Mouse (Mus musculus) liver, embryonic 14.5 days (tissue): Measurements from ENCODE around the gene F13b. TPM values are rescaled to one million over a fixed set of nuclear protein-coding genes. Genes with fewer than 3 reads are reported as not detected.

Experiments used
- ATAC-seq: fragments of 200-750 bp; cut with Nextera tagmentation; 2 replicates; pipeline ENCODE4 v1.8.0; 2017; ENCODE audit warnings: moderate number of reproducible peaks, mild to moderate bottlenecking, moderate library complexity; ENCODE audit not compliant: insufficient read depth
- DNase-seq, 3 experiments: peaks; one replicate each; pipeline ENCODE4 v3.0.0-alpha.2; 2012 to 2013; ENCODE audit warnings: low read depth in 3 of 3, low spot score in 3 of 3
- H3K27ac ChIP-seq: fragments of 300-500 bp; sonication (generic); 2 replicates; pipeline ENCODE4 v1.5.1; 2014; ENCODE audit warnings: moderate library complexity, mild to moderate bottlenecking, control low read depth, inconsistent platforms
- H3K27me3 ChIP-seq: fragments of 300-500 bp; sonication (generic); 2 replicates; pipeline ENCODE4 v1.6.1; 2014; ENCODE audit warnings: mild to moderate bottlenecking, low read length, moderate library complexity; ENCODE audit not compliant: control insufficient read depth, insufficient read depth
- H3K36me3 ChIP-seq: fragments of 300-500 bp; sonication (generic); replicated peaks from 2 replicates; pipeline ENCODE4 v1.6.1; 2014; ENCODE audit warnings: low read depth; ENCODE audit not compliant: control insufficient read depth, insufficient read depth
- H3K4me1 ChIP-seq, 2 experiments: fragments of 200-500 bp in 1 of 2; fragments of 300-500 bp in 1 of 2; sonication (generic) in 1 of 2; replicated peaks; 2 replicates each; pipeline ENCODE4 v1.6.1; 2012 to 2014; ENCODE audit warnings: antibody characterized with exemption in 1 of 2, inconsistent platforms in 1 of 2, low read length in 1 of 2; ENCODE audit not compliant: control insufficient read depth in 2 of 2, insufficient read depth in 2 of 2
- H3K4me2 ChIP-seq: fragments of 300-500 bp; sonication (generic); 2 replicates; pipeline ENCODE4 v1.6.1; 2014; ENCODE audit warnings: low read depth, mild to moderate bottlenecking, control low read depth, moderate library complexity
- H3K4me3 ChIP-seq, 2 experiments: fragments of 200-500 bp in 1 of 2; fragments of 300-500 bp in 1 of 2; sonication (generic) in 1 of 2; 2 replicates each; pipeline ENCODE4 v1.5.1; 2012 to 2014; ENCODE audit warnings: low read depth in 2 of 2, low read length in 2 of 2, mild to moderate bottlenecking in 2 of 2, control low read depth in 1 of 2, inconsistent platforms in 1 of 2, moderate library complexity in 1 of 2; ENCODE audit not compliant: insufficient read depth in 1 of 2
- H3K9ac ChIP-seq: fragments of 300-500 bp; sonication (generic); replicated peaks from 2 replicates; pipeline ENCODE4 v1.6.1; 2014; ENCODE audit warnings: mild to moderate bottlenecking, control low read depth, moderate library complexity
- H3K9me3 ChIP-seq: fragments of 300-500 bp; sonication (generic); 2 replicates; pipeline ENCODE4 v1.6.1; 2016; ENCODE audit warnings: low read length, mixed read lengths; ENCODE audit not compliant: control insufficient read depth
- CTCF ChIP-seq: IDR thresholded peaks from 2 replicates; pipeline ENCODE4 v1.5.1; 2016; ENCODE audit warnings: antibody characterized with exemption, low read depth, control low read depth
- EP300 ChIP-seq: IDR thresholded peaks from 2 replicates; pipeline ENCODE4 v1.6.1; 2016; ENCODE audit warnings: antibody characterized with exemption, low read depth
- WGBS: fragments of 180-500 bp; shearing (Covaris S2); extraction: QIAGEN DNeasy Blood & Tissue Kit; methylation state at CpG from one replicate; pipeline ENCODE4 v1.1.7; 2014; ENCODE audit not compliant: insufficient replicate concordance; 5-methylcytosine and 5-hydroxymethylcytosine counted together
- polyA plus RNA-seq, 2 experiments: library from polyadenylated mRNA; depleted of rRNA in 1 of 2; stranded (reverse) in 1 of 2; unstranded in 1 of 2; fragments of >200 nt; fragmentation: Nextera tagmentation in 1 of 2; extraction: Ambion mirVana in 1 of 2; gene quantifications; 2 replicates each; pipeline versions ENCODE4 v1.2.1 to v1.2.3; 2012 to 2014

F13b gene
- polyA plus RNA-seq, 2 experiments: 16.1 to 16.7 TPM

DNA sequence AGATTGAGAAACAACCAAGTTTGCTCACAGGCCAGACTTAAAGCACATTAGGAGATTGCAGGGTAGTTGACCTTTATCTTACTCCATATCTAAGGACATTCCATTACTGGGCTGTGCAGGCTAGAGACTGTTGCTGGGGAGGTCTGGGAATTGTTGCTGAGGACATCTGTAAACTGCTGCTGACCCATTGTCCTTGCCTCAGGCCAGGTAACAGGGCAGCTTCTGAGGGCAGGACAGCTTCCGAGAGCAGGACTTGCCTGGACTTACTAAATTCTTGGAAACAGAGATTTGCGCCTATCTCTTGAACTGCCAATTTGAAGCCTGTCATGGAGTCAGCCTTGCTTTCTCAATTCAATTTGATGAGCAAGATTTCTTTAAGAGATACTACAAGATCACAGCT is 6.1 kb upstream of the F13b start:
- Histone ChIP-seq H3K9me3 (no peaks in the 10 kb centered on the region), H3K4me2 (no peak overlapping the region), H3K4me1 (no peaks in the 10 kb centered on the region), H3K9ac (no peak overlapping the region), H3K27ac (no peak overlapping the region), H3K27me3 (no peaks in the 10 kb centered on the region), H3K4me3 (no peak overlapping the region), H3K36me3 (peaks cover 27% of the 10 kb centered on the region)
- ATAC-seq (no peak), DNase-seq (no peak)
- TF ChIP-seq EP300 (no peak), CTCF (no peak)
- 82% methylated on average over 2 of the region's 2 CpGs for WGBS

DNA sequence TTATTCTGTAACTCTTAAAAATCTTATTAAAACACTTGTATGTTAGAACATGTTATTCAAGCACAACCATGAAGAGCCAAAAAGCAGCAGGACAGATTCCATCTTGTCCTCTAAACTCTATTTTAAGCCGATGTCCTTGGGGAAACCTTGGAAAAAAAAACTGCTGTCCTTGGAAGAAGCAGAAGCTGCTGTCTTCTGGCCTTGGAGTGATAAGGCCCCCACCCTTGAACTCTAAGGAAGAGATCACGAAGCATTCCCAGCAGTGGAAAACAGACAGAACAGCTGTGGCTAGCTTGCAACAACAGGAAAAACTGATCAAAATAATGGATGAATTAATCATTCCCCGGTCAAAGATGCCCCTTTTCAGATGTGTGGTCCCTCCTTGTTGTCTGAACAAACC is 5.3 kb upstream of the F13b start:
- Histone ChIP-seq H3K36me3 (peaks cover 21% of the 10 kb centered on the region), H3K4me3 (no peak overlapping the region), H3K9me3 (no peaks in the 10 kb centered on the region), H3K27me3 (no peaks in the 10 kb centered on the region), H3K27ac (no peak overlapping the region), H3K9ac (no peak overlapping the region), H3K4me2 (no peak overlapping the region), H3K4me1 (no peaks in the 10 kb centered on the region)
- DNase-seq (no peak), ATAC-seq (no peak)
- 76% methylated on average over 3 of the region's 3 CpGs for whole genome bisulfite sequencing
- TF ChIP-seq EP300: no peak
- no peak for TF ChIP-seq CTCF

DNA sequence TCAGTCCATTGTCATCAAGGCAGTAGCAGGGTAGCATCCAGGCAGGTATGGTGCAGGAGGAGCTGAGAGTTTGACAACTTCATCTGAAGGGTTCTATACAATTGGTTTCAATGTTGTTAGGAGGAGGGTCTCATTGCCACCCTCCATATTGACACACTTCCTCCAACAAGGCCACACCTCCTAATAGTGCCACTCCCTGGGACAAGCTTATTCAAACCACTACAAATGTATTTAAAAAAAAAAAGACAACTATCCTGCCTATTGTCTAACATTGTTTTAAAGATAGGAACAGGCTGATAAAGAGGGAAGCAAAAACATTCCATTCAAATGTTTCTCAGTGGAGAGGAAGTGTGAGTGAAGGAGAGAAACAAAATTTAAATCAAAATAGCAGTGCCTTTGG is 1.8 kb upstream of the F13b start:
- no peak for DNase-seq
- H3K36me3 ChIP-seq: no peaks in the 10 kb centered on the region; the same call in 1 of the 2 replicates
- H3K4me2 ChIP-seq: no peak overlapping the region
- no peak overlapping the region for H3K27ac ChIP-seq
- no peak for ATAC-seq
- TF ChIP-seq EP300: no peak
- TF ChIP-seq CTCF: no peak
- H3K9ac ChIP-seq: no peak overlapping the region
- H3K4me1 ChIP-seq: no peaks in the 10 kb centered on the region
- no peak overlapping the region for H3K4me3 ChIP-seq
- H3K9me3 ChIP-seq: no peaks in the 10 kb centered on the region
- no peaks in the 10 kb centered on the region for H3K27me3 ChIP-seq

DNA sequence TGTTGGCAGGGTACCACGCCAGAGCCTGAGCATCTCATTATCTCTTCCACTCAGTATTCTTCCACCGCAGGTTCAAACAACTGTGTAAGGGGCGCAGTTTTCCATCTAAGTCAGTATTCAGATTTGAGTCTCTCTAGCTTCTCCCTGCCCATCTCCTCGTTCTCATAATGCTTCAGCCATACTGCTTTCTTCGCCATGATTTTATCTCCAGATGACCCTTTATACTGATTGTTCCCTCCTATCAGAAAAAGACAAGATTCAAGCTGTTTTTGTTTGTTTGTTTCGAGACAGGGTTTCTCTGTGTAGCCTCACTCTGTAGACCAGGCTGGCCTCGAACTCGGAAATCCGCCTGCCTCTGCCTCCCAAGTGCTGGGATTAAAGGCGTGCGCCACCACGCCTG is 13.1 kb downstream of the F13b start:
- 74% methylated on average over 12 of the region's 12 CpGs for whole genome bisulfite sequencing
- no peaks in the 10 kb centered on the region for H3K27me3 ChIP-seq
- no peak for TF ChIP-seq EP300
- TF ChIP-seq CTCF: no peak
- H3K4me2 ChIP-seq: no peak overlapping the region
- H3K4me3 ChIP-seq: no peak overlapping the region
- H3K4me1 ChIP-seq: no peaks in the 10 kb centered on the region
- H3K36me3 ChIP-seq: no peaks in the 10 kb centered on the region
- no peak for DNase-seq
- no peak overlapping the region for H3K9ac ChIP-seq
- no peak for ATAC-seq
- no peak overlapping the region for H3K27ac ChIP-seq
- no peaks in the 10 kb centered on the region for H3K9me3 ChIP-seq

DNA sequence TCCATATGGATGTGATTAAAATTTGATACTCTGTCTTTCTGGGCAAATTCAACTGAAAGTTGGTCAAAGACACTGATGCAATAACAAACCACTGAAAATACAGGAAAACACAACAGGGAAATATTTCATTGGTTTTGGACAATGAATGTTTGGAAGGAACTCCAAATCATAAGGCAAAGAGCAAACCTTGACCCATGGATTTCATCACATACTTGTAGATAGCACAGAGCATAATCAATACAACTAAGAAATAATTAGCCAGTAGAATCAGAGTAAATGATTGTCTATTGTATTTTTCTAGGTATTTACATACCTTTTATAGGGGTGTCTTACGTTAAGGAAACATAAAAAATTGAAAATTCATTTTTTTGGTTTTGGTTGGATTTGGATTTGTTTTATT is 47.0 kb downstream of the F13b start:
- H3K27me3 ChIP-seq: no peaks in the 10 kb centered on the region
- 46% methylated on average over 1 of the region's 1 CpGs for WGBS
- H3K27ac ChIP-seq: no peak overlapping the region
- H3K9me3 ChIP-seq: no peaks in the 10 kb centered on the region
- ATAC-seq (no peak), DNase-seq (no peak)
- H3K4me2 ChIP-seq: no peak overlapping the region
- H3K4me1 ChIP-seq: no peaks in the 10 kb centered on the region
- no peaks in the 10 kb centered on the region for H3K36me3 ChIP-seq
- H3K4me3 ChIP-seq: no peak overlapping the region
- H3K9ac ChIP-seq: no peak overlapping the region
- TF ChIP-seq EP300 (no peak), CTCF (no peak)

DNA sequence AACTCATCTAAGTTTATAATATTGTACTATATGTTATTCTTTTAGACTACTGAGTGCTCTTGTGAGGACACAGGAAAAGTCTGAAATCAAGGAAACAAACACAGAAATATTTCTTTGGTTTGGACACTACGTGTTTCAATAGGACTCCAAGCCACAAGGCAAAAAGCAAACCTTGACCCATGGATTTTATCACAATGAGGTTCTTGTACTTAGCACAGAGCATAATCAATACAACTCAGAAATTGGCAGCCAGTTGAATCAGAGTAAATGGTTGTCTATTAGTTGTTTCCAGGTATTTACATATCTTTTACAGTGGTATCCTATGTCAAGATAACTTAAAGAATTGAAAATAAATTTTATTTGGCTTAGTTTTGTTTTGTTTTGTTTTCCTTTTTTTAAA is 49.8 kb downstream of the F13b start:
- H3K27me3 ChIP-seq: no peaks in the 10 kb centered on the region
- H3K4me3 ChIP-seq: no peak overlapping the region
- DNase-seq (no peak), ATAC-seq (no peak)
- no peak for TF ChIP-seq EP300
- 43% methylated on average over 1 of the region's 1 CpGs for WGBS
- H3K9me3 ChIP-seq: no peaks in the 10 kb centered on the region
- no peak overlapping the region for H3K4me2 ChIP-seq
- H3K27ac ChIP-seq: no peak overlapping the region
- no peak overlapping the region for H3K9ac ChIP-seq
- no peaks in the 10 kb centered on the region for H3K4me1 ChIP-seq
- H3K36me3 ChIP-seq: no peaks in the 10 kb centered on the region
